Mouse (Mus musculus): ENCODE measurements at regions not wholly inside any gene's neighbourhood (a gene's known extent, or its start where the extent isn't known, plus 50 kb on each side); places are given as distances from the start of the nearest gene placed in this dataset.

- no peak for ATAC-seq (ENCODE audit: low FRiP score, low read depth)
- H3K4me2 ChIP-seq: no peak overlapping the region
- H3K27me3 ChIP-seq: no peaks in the 10 kb centered on the region
- H3K9me3 ChIP-seq: no peaks in the 10 kb centered on the region
- WGBS: 73% methylated on average over 3 of the region's 3 CpGs
- H3K9ac ChIP-seq: no peak overlapping the region
- H3K27ac ChIP-seq (replicated peaks): no peak overlapping the region
- H3K4me1 ChIP-seq (replicated peaks): no peaks in the 10 kb centered on the region
- no peak overlapping the region for H3K4me3 ChIP-seq
- H3K36me3 ChIP-seq: no peaks in the 10 kb centered on the region
Observed at GRCm38 (mm10) chr1:143912586-143912985, 91.4 kb downstream of the Rgs2 start.

- Histone ChIP-seq H3K36me3 (no peaks in the 10 kb centered on the region), H3K4me3 (no peak overlapping the region), H3K9ac (no peak overlapping the region), H3K4me2 (no peak overlapping the region), H3K4me1 (replicated peaks) (no peaks in the 10 kb centered on the region), H3K27me3 (no peaks in the 10 kb centered on the region), H3K9me3 (no peaks in the 10 kb centered on the region), H3K27ac (replicated peaks) (no peak overlapping the region)
- 51% methylated on average over 3 of the region's 3 CpGs for WGBS
- ATAC-seq (ENCODE audit: low FRiP score, low read depth): no peak
Observed at GRCm38 (mm10) chr1:143911230-143911629, 92.7 kb downstream of the Rgs2 start.

- Histone ChIP-seq H3K9ac (no peak overlapping the region), H3K4me2 (no peak overlapping the region), H3K4me1 (replicated peaks) (no peaks in the 10 kb centered on the region), H3K27ac (replicated peaks) (no peak overlapping the region), H3K36me3 (no peaks in the 10 kb centered on the region), H3K27me3 (no peaks in the 10 kb centered on the region), H3K9me3 (no peaks in the 10 kb centered on the region), H3K4me3 (no peak overlapping the region)
- no peak for ATAC-seq (ENCODE audit: low FRiP score, low read depth)
Observed at GRCm38 (mm10) chr1:143910530-143910929, 93.4 kb downstream of the Rgs2 start.

GRCm38 (mm10) chr1:143907312-143907711 is 96.6 kb downstream of the Rgs2 start:
- ATAC-seq (ENCODE audit: low FRiP score, low read depth): no peak
- Histone ChIP-seq H3K4me2 (no peak overlapping the region), H3K4me3 (no peak overlapping the region), H3K36me3 (no peaks in the 10 kb centered on the region), H3K9me3 (no peaks in the 10 kb centered on the region), H3K27ac (replicated peaks) (no peak overlapping the region), H3K9ac (no peak overlapping the region), H3K4me1 (replicated peaks) (no peaks in the 10 kb centered on the region), H3K27me3 (no peaks in the 10 kb centered on the region)
- 81% methylated on average over 6 of the region's 6 CpGs for WGBS

GRCm38 (mm10) chr1:143906881-143907280 is 97.1 kb downstream of the Rgs2 start:
- H3K27ac ChIP-seq (replicated peaks): no peak overlapping the region
- no peaks in the 10 kb centered on the region for H3K36me3 ChIP-seq
- H3K4me2 ChIP-seq: no peak overlapping the region
- H3K4me3 ChIP-seq: no peak overlapping the region
- H3K4me1 ChIP-seq (replicated peaks): no peaks in the 10 kb centered on the region
- no peaks in the 10 kb centered on the region for H3K9me3 ChIP-seq
- no peak for ATAC-seq (ENCODE audit: low FRiP score, low read depth)
- H3K9ac ChIP-seq: no peak overlapping the region
- no peaks in the 10 kb centered on the region for H3K27me3 ChIP-seq

GRCm38 (mm10) chr1:143903985-143904384 is 100.0 kb downstream of the Rgs2 start:
- ATAC-seq (ENCODE audit: low FRiP score, low read depth): peak; percentile 87
- no peaks in the 10 kb centered on the region for H3K4me1 ChIP-seq (replicated peaks)

GRCm38 (mm10) chr1:143903234-143903633 is 100.7 kb downstream of the Rgs2 start:
- Histone ChIP-seq H3K36me3 (no peaks in the 10 kb centered on the region), H3K9ac (no peak overlapping the region), H3K4me1 (replicated peaks) (no peaks in the 10 kb centered on the region), H3K4me2 (no peak overlapping the region), H3K4me3 (no peak overlapping the region), H3K27me3 (no peaks in the 10 kb centered on the region), H3K9me3 (no peaks in the 10 kb centered on the region), H3K27ac (replicated peaks) (no peak overlapping the region)
- ATAC-seq (ENCODE audit: low FRiP score, low read depth): no peak
- 75% methylated on average over 5 of the region's 5 CpGs for WGBS

More at GRCm38 (mm10) chr1:143903985-143904384, 100.0 kb downstream of the Rgs2 start:
- Histone ChIP-seq H3K9ac (no peak overlapping the region), H3K9me3 (no peaks in the 10 kb centered on the region), H3K36me3 (no peaks in the 10 kb centered on the region), H3K27me3 (no peaks in the 10 kb centered on the region), H3K4me2 (no peak overlapping the region), H3K27ac (replicated peaks) (no peak overlapping the region), H3K4me3 (no peak overlapping the region)
- 66% methylated on average over 3 of the region's 3 CpGs for WGBS

GRCm38 (mm10) chr1:143901127-143901920 is 102.6 kb downstream of the Rgs2 start:
- no peak for ATAC-seq (ENCODE audit: low FRiP score, low read depth)
- Histone ChIP-seq H3K9ac (no peak overlapping the region), H3K9me3 (no peaks in the 10 kb centered on the region), H3K4me3 (no peak overlapping the region), H3K36me3 (no peaks in the 10 kb centered on the region), H3K27ac (replicated peaks) (no peak overlapping the region), H3K4me1 (replicated peaks) (no peaks in the 10 kb centered on the region), H3K27me3 (no peaks in the 10 kb centered on the region), H3K4me2 (no peak overlapping the region)
- 90% methylated on average over 6 of the region's 6 CpGs for WGBS

- no peak for ATAC-seq (ENCODE audit: low FRiP score, low read depth)
- Histone ChIP-seq H3K9ac (no peak overlapping the region), H3K4me3 (no peak overlapping the region), H3K4me2 (no peak overlapping the region), H3K36me3 (no peaks in the 10 kb centered on the region), H3K9me3 (no peaks in the 10 kb centered on the region), H3K27me3 (no peaks in the 10 kb centered on the region), H3K27ac (replicated peaks) (no peak overlapping the region), H3K4me1 (replicated peaks) (no peaks in the 10 kb centered on the region)
- WGBS: 85% methylated on average over 2 of the region's 2 CpGs
Observed at GRCm38 (mm10) chr1:143888510-143888909, 111.4 kb downstream of the Uchl5 start.

GRCm38 (mm10) chr1:143888065-143888464 is 111.0 kb downstream of the Uchl5 start:
- Histone ChIP-seq H3K9ac (no peak overlapping the region), H3K9me3 (no peaks in the 10 kb centered on the region), H3K4me1 (replicated peaks) (no peaks in the 10 kb centered on the region), H3K4me2 (no peak overlapping the region), H3K27me3 (no peaks in the 10 kb centered on the region), H3K4me3 (no peak overlapping the region), H3K27ac (replicated peaks) (no peak overlapping the region), H3K36me3 (no peaks in the 10 kb centered on the region)
- WGBS: 90% methylated on average over 5 of the region's 5 CpGs
- ATAC-seq (ENCODE audit: low FRiP score, low read depth): no peak

GRCm38 (mm10) chr1:143886014-143886413 is 108.9 kb downstream of the Uchl5 start:
- Histone ChIP-seq H3K9me3 (no peaks in the 10 kb centered on the region), H3K27me3 (no peaks in the 10 kb centered on the region), H3K4me2 (no peak overlapping the region), H3K4me3 (no peak overlapping the region), H3K36me3 (no peaks in the 10 kb centered on the region), H3K4me1 (replicated peaks) (no peaks in the 10 kb centered on the region), H3K9ac (no peak overlapping the region), H3K27ac (replicated peaks) (no peak overlapping the region)
- 83% methylated on average over 1 of the region's 1 CpGs for WGBS
- no peak for ATAC-seq (ENCODE audit: low FRiP score, low read depth)

- 69% methylated on average over 6 of the region's 6 CpGs for WGBS
- Histone ChIP-seq H3K9ac (no peak overlapping the region), H3K27me3 (no peaks in the 10 kb centered on the region), H3K4me3 (no peak overlapping the region), H3K4me1 (replicated peaks) (no peaks in the 10 kb centered on the region), H3K9me3 (no peaks in the 10 kb centered on the region), H3K36me3 (no peaks in the 10 kb centered on the region), H3K4me2 (no peak overlapping the region), H3K27ac (replicated peaks) (no peak overlapping the region)
- ATAC-seq (ENCODE audit: low FRiP score, low read depth): no peak
Observed at GRCm38 (mm10) chr1:143881192-143881591, 104.1 kb downstream of the Uchl5 start.

- 91% methylated on average over 5 of the region's 5 CpGs for WGBS
- no peak for ATAC-seq (ENCODE audit: low FRiP score, low read depth)
Observed at GRCm38 (mm10) chr1:143879622-143880021, 102.5 kb downstream of the Uchl5 start.

More at GRCm38 (mm10) chr1:143879622-143880021, 102.5 kb downstream of the Uchl5 start:
- H3K4me2 ChIP-seq: no peak overlapping the region
- no peak overlapping the region for H3K27ac ChIP-seq (replicated peaks)
- H3K36me3 ChIP-seq: no peaks in the 10 kb centered on the region
- no peaks in the 10 kb centered on the region for H3K27me3 ChIP-seq
- no peaks in the 10 kb centered on the region for H3K9me3 ChIP-seq
- no peaks in the 10 kb centered on the region for H3K4me1 ChIP-seq (replicated peaks)
- H3K4me3 ChIP-seq: no peak overlapping the region
- no peak overlapping the region for H3K9ac ChIP-seq

All from hindbrain, embryonic 15.5 days (tissue).